Mouse (Mus musculus) forebrain, postnatal 0 days (tissue): ENCODE results near the gene Lonrf2. TPM values are rescaled to one million over a fixed set of nuclear protein-coding genes. Genes with fewer than 3 reads are reported as not detected.

Experiments
- ATAC-seq: fragments of 200-750 bp; cut with Nextera tagmentation; 2 replicates; pipeline ENCODE4 v1.8.0; 2017; ENCODE audit warnings: mild to moderate bottlenecking, moderate library complexity
- DNase-seq: peaks from one replicate; pipeline ENCODE4 v3.0.0-alpha.2; 2015
- H3K27ac ChIP-seq: fragments of 300-500 bp; sonication (generic); 2 replicates; pipeline ENCODE4 v1.5.1; 2014; ENCODE audit warnings: low read depth, mild to moderate bottlenecking, antibody characterized with exemption, low read length, moderate library complexity, mixed read lengths
- H3K27me3 ChIP-seq: fragments of 300-500 bp; sonication (generic); 2 replicates; pipeline ENCODE4 v1.6.1; 2014; ENCODE audit warnings: mild to moderate bottlenecking, low read length, mixed read lengths; ENCODE audit not compliant: insufficient read depth
- H3K36me3 ChIP-seq: fragments of 300-500 bp; sonication (generic); 2 replicates; pipeline ENCODE4 v1.6.1; 2014; ENCODE audit warnings: mild to moderate bottlenecking, moderate library complexity; ENCODE audit not compliant: insufficient read depth
- H3K4me1 ChIP-seq: fragments of 300-500 bp; sonication (generic); 2 replicates; pipeline ENCODE4 v1.6.1; 2014; ENCODE audit warnings: antibody characterized with exemption; ENCODE audit not compliant: insufficient read depth
- H3K4me2 ChIP-seq: fragments of 300-500 bp; sonication (generic); 2 replicates; pipeline ENCODE4 v1.6.1; 2014; ENCODE audit warnings: low read depth, mild to moderate bottlenecking, moderate library complexity
- H3K4me3 ChIP-seq: fragments of 300-500 bp; sonication (generic); 2 replicates; pipeline ENCODE4 v1.5.1; 2014; ENCODE audit warnings: low read depth, low read length, mixed read lengths
- H3K9ac ChIP-seq: fragments of 300-500 bp; sonication (generic); 2 replicates; pipeline ENCODE4 v1.6.1; 2014; ENCODE audit warnings: mild to moderate bottlenecking
- H3K9me3 ChIP-seq: fragments of 300-500 bp; sonication (generic); 2 replicates; pipeline ENCODE4 v1.6.1; 2016; ENCODE audit warnings: low read length
- CTCF ChIP-seq: sonication (generic); IDR thresholded peaks from 2 replicates; pipeline ENCODE4 v1.5.1; 2016; ENCODE audit warnings: antibody characterized with exemption, control low read depth, low read depth
- WGBS: fragments of 180-500 bp; shearing (Covaris S2); extraction: QIAGEN DNeasy Blood & Tissue Kit; methylation state at CpG from one replicate; pipeline ENCODE4 v1.1.7; 2014; 5-methylcytosine and 5-hydroxymethylcytosine counted together
- polyA plus RNA-seq: library from polyadenylated mRNA; unstranded; fragments of >200 nt; fragmentation: Nextera tagmentation; extraction: Ambion mirVana; gene quantifications from 2 replicates; pipeline ENCODE4 v1.2.1, GENCODE M21; 2015
- total RNA-seq: library from RNA; depleted of rRNA; stranded (reverse); fragments of >200 nt; gene quantifications from 2 replicates; pipeline ENCODE4 v1.2.3, GENCODE M21; 2014

The Lonrf2 gene
- total and polyA plus RNA-seq, 2 experiments from 2014 or later: 21.9 to 143 TPM

DNA sequence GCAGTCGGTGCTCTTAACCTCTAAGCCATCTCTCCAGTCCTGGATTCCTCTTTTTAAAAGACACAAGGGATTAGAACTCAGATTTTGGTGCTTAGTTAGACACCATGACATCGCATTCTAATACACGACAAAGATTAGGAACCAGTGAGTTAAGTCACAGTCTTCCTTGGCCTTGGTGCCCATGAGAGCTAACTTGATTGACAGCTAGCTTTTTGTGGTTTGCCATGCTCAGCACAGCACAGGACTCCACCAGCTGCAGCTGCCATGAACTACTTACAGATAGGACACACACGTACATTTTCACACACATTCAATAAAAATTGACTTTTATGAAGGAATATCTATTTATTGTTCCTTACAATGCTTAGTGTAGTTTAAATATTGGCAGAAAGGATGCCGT lies 60.8 kb downstream of the Lonrf2 start:
- Histone ChIP-seq H3K9ac (no peak overlapping the region), H3K4me1 (no peaks in the 10 kb centered on the region), H3K4me2 (no peak overlapping the region), H3K4me3 (no peak overlapping the region), H3K36me3 (no peaks in the 10 kb centered on the region), H3K27ac (no peak overlapping the region), H3K9me3 (no peaks in the 10 kb centered on the region), H3K27me3 (no peaks in the 10 kb centered on the region; the same call in 1 of the 2 replicates)
- DNase-seq: no peak
- no peak for TF ChIP-seq CTCF
- WGBS: 88% methylated on average over 5 of the region's 5 CpGs
- ATAC-seq: no peak

- TF ChIP-seq CTCF: no peak
- Histone ChIP-seq H3K4me3 (no peak overlapping the region), H3K9me3 (no peaks in the 10 kb centered on the region), H3K27me3 (no peaks in the 10 kb centered on the region; the same call in 1 of the 2 replicates), H3K36me3 (no peaks in the 10 kb centered on the region), H3K4me1 (0 out of 2 replicates have a peak, but pooled peaks cover 9% of the 10 kb centered on the region), H3K4me2 (no peak overlapping the region), H3K27ac (no peak overlapping the region), H3K9ac (no peak overlapping the region)
- WGBS: 76% methylated on average over 3 of the region's 3 CpGs
- ATAC-seq (no peak), DNase-seq (no peak)
These were observed 65.8 kb downstream of the Lonrf2 start for GRCm38 (mm10) chr1:38770676-38771075.

- Histone ChIP-seq H3K4me3 (no peak overlapping the region), H3K27me3 (no peaks in the 10 kb centered on the region; the same call in 1 of the 2 replicates), H3K27ac (no peak overlapping the region), H3K4me2 (no peak overlapping the region), H3K9ac (no peak overlapping the region), H3K36me3 (no peaks in the 10 kb centered on the region), H3K4me1 (0 out of 2 replicates have a peak, but pooled peaks cover 9% of the 10 kb centered on the region), H3K9me3 (no peaks in the 10 kb centered on the region)
- ATAC-seq (0 out of 2 replicates have a peak, but pooled peaks have one; percentile 8), DNase-seq (peak; percentile 72)
- peak; percentile 69 for TF ChIP-seq CTCF
- 18% methylated on average over 6 of the region's 6 CpGs for WGBS
These were observed 66.6 kb downstream of the Lonrf2 start for GRCm38 (mm10) chr1:38769920-38770319.

GRCm38 (mm10) chr1:38767812-38768211 lies 68.7 kb downstream of the Lonrf2 start:
- H3K9ac ChIP-seq: no peak overlapping the region
- H3K27ac ChIP-seq: no peak overlapping the region
- peak; percentile 90 for ATAC-seq
- no peak overlapping the region for H3K4me3 ChIP-seq
- H3K4me2 ChIP-seq: no peak overlapping the region
- H3K36me3 ChIP-seq: no peaks in the 10 kb centered on the region
- peak; percentile 90 for DNase-seq
- WGBS: 5% methylated on average over 11 of the region's 11 CpGs
- no peaks in the 10 kb centered on the region for H3K9me3 ChIP-seq
- H3K4me1 ChIP-seq: 0 out of 2 replicates have a peak, but pooled peaks cover 9% of the 10 kb centered on the region
- TF ChIP-seq CTCF: peak; percentile 87
- no peaks in the 10 kb centered on the region; the same call in 1 of the 2 replicates for H3K27me3 ChIP-seq

- no peaks in the 10 kb centered on the region for H3K36me3 ChIP-seq
- no peak overlapping the region for H3K4me3 ChIP-seq
- no peak overlapping the region for H3K27ac ChIP-seq
- ATAC-seq: peak; percentile 42
- no peak overlapping the region for H3K9ac ChIP-seq
- H3K4me1 ChIP-seq: 0 out of 2 replicates have a peak, but pooled peaks cover 9% of the 10 kb centered on the region
- no peak overlapping the region for H3K4me2 ChIP-seq
- no peaks in the 10 kb centered on the region for H3K9me3 ChIP-seq
- TF ChIP-seq CTCF: no peak
- 36% methylated on average over 18 of the region's 18 CpGs for WGBS
- no peak for DNase-seq
- no peaks in the 10 kb centered on the region for H3K27me3 ChIP-seq
These were observed 69.6 kb downstream of the Lonrf2 start for GRCm38 (mm10) chr1:38766661-38767572.

- Histone ChIP-seq H3K4me1 (0 out of 2 replicates have a peak, but pooled peaks cover 9% of the 10 kb centered on the region), H3K36me3 (no peaks in the 10 kb centered on the region), H3K4me2 (no peak overlapping the region), H3K9me3 (no peaks in the 10 kb centered on the region), H3K27me3 (no peaks in the 10 kb centered on the region), H3K4me3 (no peak overlapping the region), H3K27ac (no peak overlapping the region), H3K9ac (no peak overlapping the region)
- no peak for ATAC-seq
- no peak for DNase-seq
- WGBS: 51% methylated on average over 4 of the region's 4 CpGs
- TF ChIP-seq CTCF: no peak
These were observed 70.3 kb downstream of the Lonrf2 start for GRCm38 (mm10) chr1:38766254-38766653.
